Mouse (Mus musculus): ENCODE data around the gene Tnfsf9. TPM values are rescaled to one million over a fixed set of nuclear protein-coding genes. Genes with fewer than 3 reads are reported as not detected.

Gene Tnfsf9
- polyA plus RNA-seq, 1 experiment = 11.8 TPM

DNA sequence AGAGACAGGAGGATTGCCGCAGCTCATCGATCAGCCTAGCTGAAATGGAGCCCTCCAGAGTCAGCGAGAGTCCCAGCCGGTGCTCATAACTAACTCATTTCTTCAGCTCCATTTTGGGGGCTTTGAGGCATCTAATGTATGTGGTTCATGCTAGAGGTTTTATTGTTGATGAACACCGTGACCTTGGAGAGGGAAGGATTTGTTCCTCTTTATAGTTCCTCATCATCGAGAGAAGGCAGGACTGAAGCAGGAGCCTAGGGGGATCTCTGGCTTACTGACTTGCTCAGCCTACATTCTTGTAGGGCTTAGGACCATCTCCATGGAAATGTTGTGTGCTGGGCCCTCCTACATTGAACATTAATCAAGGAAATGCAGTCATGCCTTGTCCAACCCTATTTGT, 47.9 kb downstream of the Tnfsf9 start:
- no peaks in the 10 kb centered on the region for H3K79me2 ChIP-seq (ENCODE audit: control insufficient read depth, insufficient read depth)
- no peak for TF ChIP-seq MYOG (IDR thresholded peaks at IDR 0.05; ENCODE audit: control insufficient read depth, extremely low read depth, insufficient read length)
- no peak for TF ChIP-seq MYOD1 (IDR thresholded peaks at IDR 0.05; ENCODE audit: control insufficient read depth, insufficient read length, low read depth)
- no peak for TF ChIP-seq USF1 (IDR thresholded peaks at IDR 0.05; ENCODE audit: low read depth)
- TF ChIP-seq FOSL1 (IDR thresholded peaks at IDR 0.05; ENCODE audit: insufficient read depth, low read length, poor library complexity, severe bottlenecking) = no peak
- TF ChIP-seq MAX (IDR thresholded peaks at IDR 0.05) = no peak
- no peak for TF ChIP-seq CEBPB (IDR thresholded peaks at IDR 0.05; ENCODE audit: low read depth)
- TF ChIP-seq CTCF (IDR thresholded peaks at IDR 0.05; ENCODE audit: control insufficient read depth, insufficient read depth, insufficient read length) = no peak
- H3ac ChIP-seq (ENCODE audit: control insufficient read depth, insufficient read length, low read depth) = no peak overlapping the region
- no peaks in the 10 kb centered on the region for H3K79me3 ChIP-seq (ENCODE audit: low read depth)
- no peaks in the 10 kb centered on the region for H3K36me3 ChIP-seq (ENCODE audit: control insufficient read depth, insufficient read depth)
- H3K4me3 ChIP-seq (ENCODE audit: insufficient read depth, poor library complexity, severe bottlenecking) = no peak overlapping the region
- H3K27me3 ChIP-seq (ENCODE audit: control insufficient read depth, insufficient read depth, insufficient read length) = peaks cover 43% of the 10 kb centered on the region

DNA sequence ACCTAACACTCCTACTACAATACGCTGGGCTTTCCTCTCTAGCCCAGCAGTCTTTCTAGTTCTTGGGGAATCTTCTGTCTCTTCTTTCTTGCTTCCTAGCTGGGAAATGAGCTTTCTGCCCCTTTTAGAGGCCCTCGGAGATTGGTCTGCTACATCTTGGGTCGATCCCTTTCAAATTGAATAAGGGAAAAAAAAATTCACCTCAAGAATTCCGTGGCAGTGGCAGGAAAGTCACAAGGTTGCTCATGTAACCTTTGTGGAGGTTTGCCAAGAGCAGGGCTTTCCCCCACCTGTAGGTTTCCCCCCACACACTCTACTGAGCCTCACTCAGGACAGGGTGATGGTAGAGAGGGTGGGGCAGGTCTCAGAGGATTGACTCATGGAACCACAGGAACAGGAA, 48.7 kb downstream of the Tnfsf9 start:
- Histone ChIP-seq H3ac (ENCODE audit: control insufficient read depth, insufficient read length, low read depth) (no peak overlapping the region), H3K27me3 (ENCODE audit: control insufficient read depth, insufficient read depth, insufficient read length) (peaks cover 36% of the 10 kb centered on the region), H3K79me3 (ENCODE audit: low read depth) (no peaks in the 10 kb centered on the region), H3K4me3 (ENCODE audit: insufficient read depth, poor library complexity, severe bottlenecking) (no peak overlapping the region), H3K36me3 (ENCODE audit: control insufficient read depth, insufficient read depth) (no peaks in the 10 kb centered on the region), H3K79me2 (ENCODE audit: control insufficient read depth, insufficient read depth) (no peaks in the 10 kb centered on the region)
- TF ChIP-seq USF1 (IDR thresholded peaks at IDR 0.05; ENCODE audit: low read depth) (no peak), MYOG (IDR thresholded peaks at IDR 0.05; ENCODE audit: control insufficient read depth, extremely low read depth, insufficient read length) (no peak), MYOD1 (IDR thresholded peaks at IDR 0.05; ENCODE audit: control insufficient read depth, insufficient read length, low read depth) (no peak), CEBPB (IDR thresholded peaks at IDR 0.05; ENCODE audit: low read depth) (no peak), CTCF (IDR thresholded peaks at IDR 0.05; ENCODE audit: control insufficient read depth, insufficient read depth, insufficient read length) (no peak), MAX (IDR thresholded peaks at IDR 0.05) (no peak), FOSL1 (IDR thresholded peaks at IDR 0.05; ENCODE audit: insufficient read depth, low read length, poor library complexity, severe bottlenecking) (no peak)

Other genes starting within 250 kb of the Tnfsf9 start
- gene Acsbg2, start 230.9 kb upstream of the Tnfsf9 start, polyA plus RNA-seq (2012; fragmentation: generic; extraction: Trizol) = not detected
- gene 1700061G19Rik, start 229.8 kb upstream of the Tnfsf9 start, polyA plus RNA-seq (2012; fragmentation: generic; extraction: Trizol) = 0.02 TPM
- 38.9 TPM for gene Mllt1, start 169.9 kb upstream of the Tnfsf9 start, polyA plus RNA-seq (2012; fragmentation: generic; extraction: Trizol)
- not detected for gene Acer1, start 123.2 kb upstream of the Tnfsf9 start, polyA plus RNA-seq (2012; fragmentation: generic; extraction: Trizol)
- gene Clpp, start 115.0 kb upstream of the Tnfsf9 start, polyA plus RNA-seq (2012; fragmentation: generic; extraction: Trizol) = 153 TPM
- 24.1 TPM for gene Alkbh7, start 108.0 kb upstream of the Tnfsf9 start, polyA plus RNA-seq (2012; fragmentation: generic; extraction: Trizol)
- gene Pspn, start 105.3 kb upstream of the Tnfsf9 start, polyA plus RNA-seq (2012; fragmentation: generic; extraction: Trizol) = 0.63 TPM
- gene Gtf2f1, start 94.0 kb upstream of the Tnfsf9 start, polyA plus RNA-seq (2012; fragmentation: generic; extraction: Trizol) = 76.8 TPM
- gene Gm17949, start 93.9 kb upstream of the Tnfsf9 start, polyA plus RNA-seq (2012; fragmentation: generic; extraction: Trizol) = not detected
- gene Khsrp, start 73.8 kb upstream of the Tnfsf9 start, polyA plus RNA-seq (2012; fragmentation: generic; extraction: Trizol) = 68.5 TPM
- not detected for gene Slc25a41, start 63.7 kb upstream of the Tnfsf9 start, polyA plus RNA-seq (2012; fragmentation: generic; extraction: Trizol)
- gene Crb3, start 46.2 kb upstream of the Tnfsf9 start, polyA plus RNA-seq (2012; fragmentation: generic; extraction: Trizol) = not detected
- gene Slc25a23, start 45.5 kb upstream of the Tnfsf9 start, polyA plus RNA-seq (2012; fragmentation: generic; extraction: Trizol) = 0.89 TPM
- gene Dennd1c, start 26.8 kb upstream of the Tnfsf9 start, polyA plus RNA-seq (2012; fragmentation: generic; extraction: Trizol) = not detected
- gene Tubb4a, start 17.5 kb upstream of the Tnfsf9 start, polyA plus RNA-seq (2012; fragmentation: generic; extraction: Trizol) = 0.18 TPM
- not detected for gene Cd70, start 44.5 kb downstream of the Tnfsf9 start, polyA plus RNA-seq (2012; fragmentation: generic; extraction: Trizol)
- not detected for gene Tnfsf14, start 88.9 kb downstream of the Tnfsf9 start, polyA plus RNA-seq (2012; fragmentation: generic; extraction: Trizol)
- gene C3, start 122.8 kb downstream of the Tnfsf9 start, polyA plus RNA-seq (2012; fragmentation: generic; extraction: Trizol) = 0.01 TPM
- gene Gpr108, start 143.1 kb downstream of the Tnfsf9 start, polyA plus RNA-seq (2012; fragmentation: generic; extraction: Trizol) = 24.7 TPM
- gene Trip10, start 144.1 kb downstream of the Tnfsf9 start, polyA plus RNA-seq (2012; fragmentation: generic; extraction: Trizol) = 45.7 TPM
- gene Vav1, start 173.8 kb downstream of the Tnfsf9 start, polyA plus RNA-seq (2012; fragmentation: generic; extraction: Trizol) = not detected